In the genomic region with DNA sequence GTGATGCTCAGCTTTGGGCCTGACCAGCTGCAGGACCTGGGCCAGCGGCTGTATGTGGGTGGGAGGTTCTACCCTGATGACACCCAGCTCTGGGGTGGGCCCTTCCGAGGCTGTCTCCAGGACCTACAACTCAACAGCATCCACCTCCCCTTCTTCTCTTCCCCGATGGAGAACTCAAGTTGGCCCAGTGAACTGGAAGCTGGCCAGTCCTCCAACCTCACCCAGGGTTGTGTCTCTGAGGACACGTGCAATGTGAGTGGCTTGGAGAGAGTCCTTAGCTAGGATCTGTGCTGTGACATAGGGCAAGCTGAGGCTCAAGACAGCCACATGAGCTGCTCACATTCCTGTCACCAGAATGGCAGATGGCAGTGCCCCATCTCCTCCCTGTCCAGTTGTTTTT, we compare ENCODE assay signal across 29 mouse cellular contexts. TPM values are rescaled to one million over a fixed set of nuclear protein-coding genes. Genes with fewer than 3 reads are reported as not detected.
"Had no signal": no experiment of that assay in that cellular context is flagged by ENCODE, and none has a peak within 500 bp of the region (broad histone marks: within the 10 kb centered on the region; RNA-seq: fewer than 3 reads in every experiment).

No protein-coding gene starts in this region.

- H3K4me1 ChIP-seq: liver, embryonic 13.5 days; liver, embryonic 15.5 days; midbrain, embryonic 12.5 days; neural tube, embryonic 12.5 days had no signal

- H3K27me3 ChIP-seq: midbrain, embryonic 15.5 days had no signal

- H3K9me3 ChIP-seq: limb, embryonic 10.5 days; limb, embryonic 15.5 days; liver, embryonic 12.5 days; liver, embryonic 13.5 days; liver, embryonic 15.5 days; lung, embryonic 15.5 days; midbrain, embryonic 10.5 days; midbrain, embryonic 12.5 days; midbrain, embryonic 13.5 days; midbrain, embryonic 15.5 days; neural tube, embryonic 12.5 days had no signal

- H3K36me3 ChIP-seq: limb, embryonic 12.5 days; limb, embryonic 13.5 days; limb, embryonic 15.5 days; liver, embryonic 12.5 days; liver, embryonic 13.5 days; liver, embryonic 15.5 days; lung, embryonic 15.5 days; midbrain, embryonic 15.5 days had no signal

- H3K4me3 ChIP-seq: limb, embryonic 10.5 days; limb, embryonic 12.5 days; limb, embryonic 13.5 days; limb, embryonic 15.5 days; liver, embryonic 12.5 days; liver, embryonic 13.5 days; liver, embryonic 15.5 days; lung, embryonic 15.5 days; midbrain, embryonic 10.5 days; midbrain, embryonic 12.5 days; midbrain, embryonic 13.5 days; midbrain, embryonic 15.5 days; myocyte; neural tube, embryonic 12.5 days had no signal

- DNase-seq: left cerebral cortex, postnatal 4 days; liver; liver, embryonic 13.5 days; liver, postnatal 0 days; lung, adult 18-20 months; lung, adult 2 months; lung, embryonic 14.5 days; lung, postnatal 10 days; lung, postnatal 14 days; lung, postnatal 36 days; lung, postnatal 4 days; midbrain, embryonic 14.5 days had no signal

RNA-seq across cellular contexts. Expression of a gene that starts 15.3 kb away (rescaled TPM):
- total RNA-seq: liver, adult 2 months; megakaryocyte progenitor cell, adult 5-6 weeks; megakaryocyte, adult 5-6 weeks; megakaryocyte-erythroid progenitor cell, adult 5-6 weeks had no signal
